In the genomic region with DNA sequence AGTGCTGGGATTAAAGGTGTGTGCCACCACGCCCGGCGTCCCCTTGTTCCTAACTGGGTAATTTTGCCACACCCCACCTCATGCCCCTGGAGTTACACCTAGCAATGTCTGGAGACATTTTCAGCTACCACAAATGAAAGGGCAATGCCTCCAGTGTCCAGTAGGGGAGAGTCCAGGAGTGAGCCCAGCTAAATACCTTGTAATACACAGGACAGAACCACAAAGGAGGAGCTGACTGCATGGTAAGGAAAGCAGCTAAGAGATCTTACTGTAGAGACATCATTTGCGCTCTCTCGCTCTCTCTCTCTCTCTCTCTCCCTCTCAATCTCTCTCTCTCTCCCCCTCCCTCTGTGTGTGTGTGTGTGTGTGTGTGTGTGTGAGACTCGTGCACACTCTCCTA, we compare ENCODE assay signal across 8 mouse cellular contexts.
DNase-seq lines count a peak whose midpoint lies in the region; ATAC-seq and TF ChIP-seq lines count a peak whose summit lies in the region.

No protein-coding gene starts in this region.

- H3K4me2 ChIP-seq in limb, embryonic 11.5 days (ENCODE audit: low read depth, severe bottlenecking), result no peak overlapping the region

- 0 out of 2 replicates have a peak, but pooled peaks have one; percentile 12 for TF ChIP-seq CTCF in bone marrow, adult 2 months (IDR thresholded peaks at IDR 0.05; ENCODE audit: control insufficient read depth, insufficient read depth, low read length)

- ATAC-seq in limb, embryonic 11.5 days (ENCODE audit: insufficient number of reproducible peaks, low FRiP score, low TSS enrichment, low read depth), result no peak

- TF ChIP-seq POLR2A in bone marrow, adult 2 months (IDR thresholded peaks at IDR 0.05; ENCODE audit: borderline replicate concordance, control insufficient read depth, low read depth, low read length), result no peak

- WGBS in limb, embryonic 11.5 days, result 87% methylated on average over 6 of the region's 6 CpGs
- WGBS in limb, embryonic 10.5 days, result 85% methylated on average over 6 of the region's 6 CpGs
- WGBS in bone marrow, adult 2 months, result 71% methylated on average over 6 of the region's 6 CpGs

- no peak overlapping the region for H3K9ac ChIP-seq in limb, embryonic 11.5 days (ENCODE audit: low read length)

- H3K27me3 ChIP-seq in limb, embryonic 11.5 days (ENCODE audit: control insufficient read depth, insufficient read depth, low read length), result peaks cover 12% of the 10 kb centered on the region
- H3K27me3 ChIP-seq in limb, embryonic 10.5 days (ENCODE audit: low read depth, poor library complexity, severe bottlenecking), result peaks cover 49% of the 10 kb centered on the region

- peak; percentile 67 for DNase-seq in limb, embryonic 11.5 days (ENCODE audit: low spot score)
- no peak for DNase-seq in limb, embryonic 10.5 days (ENCODE audit: low spot score)
- DNase-seq in embryo, embryonic 11.5 days (ENCODE audit: low read depth, low spot score), result peak; percentile 23
- peak; percentile 63 to 74 for DNase-seq in kidney, postnatal 36 days
- DNase-seq in Muller cell, postnatal 12 days (ENCODE audit: inconsistent ontology term), result no peak
- DNase-seq in spleen, postnatal 4 days (ENCODE audit: low spot score in 2 of 2), result no peak
- no peak for DNase-seq in gastrocnemius, postnatal 14 days

- H3K36me3 ChIP-seq in limb, embryonic 11.5 days (ENCODE audit: control insufficient read depth, insufficient read depth, low read length), result no peaks in the 10 kb centered on the region
- H3K36me3 ChIP-seq in limb, embryonic 10.5 days, result no peaks in the 10 kb centered on the region

- intact Hi-C loops in gastrocnemius, postnatal 14 days (cut with DNase I; ENCODE audit: low total_unique reads), result no loop called here

- no peaks in the 10 kb centered on the region for H3K9me3 ChIP-seq in limb, embryonic 11.5 days (ENCODE audit: control insufficient read depth, low read length)
- H3K9me3 ChIP-seq in limb, embryonic 10.5 days (replicated peaks), result no peaks in the 10 kb centered on the region

- no peak overlapping the region for H3K4me3 ChIP-seq in limb, embryonic 11.5 days (ENCODE audit: low read depth, low read length)
- no peak overlapping the region for H3K4me3 ChIP-seq in limb, embryonic 10.5 days
- H3K4me3 ChIP-seq in bone marrow, adult 2 months (replicated peaks; ENCODE audit: control insufficient read depth, low read depth, low read length), result no peak overlapping the region

- no peak overlapping the region for H3K27ac ChIP-seq in limb, embryonic 11.5 days (replicated peaks; ENCODE audit: low read depth, low read length)
- H3K27ac ChIP-seq in limb, embryonic 10.5 days, result no peak overlapping the region
- no peak overlapping the region for H3K27ac ChIP-seq in bone marrow, adult 2 months (ENCODE audit: control insufficient read depth, insufficient read depth, low read depth, low read length, poor library complexity)

- peaks cover 14% of the 10 kb centered on the region for H3K4me1 ChIP-seq in limb, embryonic 11.5 days (ENCODE audit: control insufficient read depth, insufficient read depth, low read length)
- peaks cover 23% of the 10 kb centered on the region for H3K4me1 ChIP-seq in limb, embryonic 10.5 days
- H3K4me1 ChIP-seq in bone marrow, adult 2 months (ENCODE audit: control insufficient read depth, insufficient read depth, low read length), result no peaks in the 10 kb centered on the region; the same call in 1 of the 2 replicates

Comparison
In these comparisons a context has a peak if more than half of its experiments do, and no peak if none do; other contexts are left out.
1. DNase-seq: peak in limb, embryonic 11.5 days (single experiment), embryo, embryonic 11.5 days (single experiment) and kidney, postnatal 36 days (2 of 2); none in limb, embryonic 10.5 days (single experiment), Muller cell, postnatal 12 days (single experiment), spleen, postnatal 4 days (0 of 2) and gastrocnemius, postnatal 14 days (single experiment).